Mouse (Mus musculus) CD4-positive, CD25-positive, alpha-beta regulatory T cell (primary cell): ENCODE data around the gene Tbc1d9b. TPM values are rescaled to one million over a fixed set of nuclear protein-coding genes. Genes with fewer than 3 reads are reported as not detected.

Experiments
- polyA plus RNA-seq: library from polyadenylated mRNA; unstranded; fragments of 100-300 nt; shearing (Covaris generic); gene quantifications from one replicate; pipeline ENCODE4 v1.2.1, GENCODE M21; 2017

Tbc1d9b gene
- 67.1 TPM for polyA plus RNA-seq

GRCm38 (mm10) chr11:50130811-50131766 lies at the start of gene Tbc1d9b:
Gene Tbc1d9b, plus strand, starts transcription at chr11:50131396.

GRCm38 (mm10) chr11:50174111-50174729 lies 43.0 kb downstream of the Tbc1d9b start, which contains the start of gene Mrnip:
Gene Mrnip, plus strand, starts transcription at chr11:50174444.

GRCm38 (mm10) chr11:50210505-50211151 lies 79.4 kb downstream of the Tbc1d9b start, which contains the start of the genes Sqstm1 and Mgat4b:
Gene Sqstm1, minus strand, starts transcription at chr11:50210827.
Gene Mgat4b, plus strand, starts transcription at chr11:50210890.

Other genes starting within 250 kb of the Tbc1d9b start
- gene Rasgef1c, start 229.6 kb upstream of the Tbc1d9b start, polyA plus RNA-seq = 0.10 TPM
- 53.7 TPM for gene Rnf130, start 106.0 kb upstream of the Tbc1d9b start, polyA plus RNA-seq
- gene Mrnip, start 43.0 kb downstream of the Tbc1d9b start, polyA plus RNA-seq = 4.7 TPM
- gene Sqstm1, start 79.4 kb downstream of the Tbc1d9b start, polyA plus RNA-seq = 391 TPM
- gene Mgat4b, start 79.5 kb downstream of the Tbc1d9b start, polyA plus RNA-seq = 17.3 TPM
- 0.93 TPM for gene Ltc4s, start 107.2 kb downstream of the Tbc1d9b start, polyA plus RNA-seq
- gene Maml1, start 160.9 kb downstream of the Tbc1d9b start, polyA plus RNA-seq = 4.7 TPM
- gene Canx, start 194.3 kb downstream of the Tbc1d9b start, polyA plus RNA-seq = 188 TPM
- not detected for gene Cby3, start 223.1 kb downstream of the Tbc1d9b start, polyA plus RNA-seq
- 234 TPM for gene Hnrnph1, start 245.6 kb downstream of the Tbc1d9b start, polyA plus RNA-seq